Mouse (Mus musculus): ENCODE measurements at regions not wholly inside any gene's neighbourhood (a gene's known extent, or its start where the extent isn't known, plus 50 kb on each side); places are given as distances from the start of the nearest gene placed in this dataset.
A peak's percentile ranks its signal among the peaks of the same experiment; 100 is the strongest.

- DNase-seq (ENCODE audit: low spot score) = no peak
Observed at GRCm38 (mm10) chr4:26637859-26638258, 291.2 kb upstream of the Manea start.

- DNase-seq (ENCODE audit: low spot score) = peak; percentile 9
Observed at GRCm38 (mm10) chr4:26630553-26631206, 284.0 kb upstream of the Manea start.

DNA sequence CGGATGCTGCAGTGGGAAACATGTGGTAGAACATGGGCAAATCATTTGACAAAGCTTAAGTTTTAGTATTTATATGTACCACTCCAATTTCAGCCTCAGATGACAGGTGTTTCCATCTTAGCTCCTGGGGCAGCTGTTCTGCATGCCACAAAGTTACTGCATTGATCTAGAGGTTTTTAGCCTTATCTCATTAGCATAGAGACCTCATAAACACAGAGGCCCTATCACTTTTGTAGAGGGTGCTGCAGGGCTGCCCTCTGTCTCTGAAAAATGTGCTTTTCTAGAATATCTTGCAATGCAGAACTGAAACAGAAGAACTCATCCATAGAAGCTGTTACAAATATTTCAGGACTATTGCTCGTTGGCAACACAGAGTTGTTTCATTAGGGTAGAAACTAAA, 283.0 kb upstream of the Manea start:
- no peak for DNase-seq (ENCODE audit: low spot score)

- DNase-seq (ENCODE audit: low spot score) = no peak
Observed at GRCm38 (mm10) chr4:26627744-26628143, 281.1 kb upstream of the Manea start.

- peak; percentile 7 for DNase-seq (ENCODE audit: low spot score)
Observed at GRCm38 (mm10) chr4:26589081-26589869, 242.6 kb upstream of the Manea start.

- no peak for DNase-seq (ENCODE audit: low spot score)
Observed at GRCm38 (mm10) chr4:26555690-26556089, 209.0 kb upstream of the Manea start.

- DNase-seq (ENCODE audit: low spot score) = peak; percentile 83
Observed at GRCm38 (mm10) chr4:26543833-26544232, 197.1 kb upstream of the Manea start.

DNA sequence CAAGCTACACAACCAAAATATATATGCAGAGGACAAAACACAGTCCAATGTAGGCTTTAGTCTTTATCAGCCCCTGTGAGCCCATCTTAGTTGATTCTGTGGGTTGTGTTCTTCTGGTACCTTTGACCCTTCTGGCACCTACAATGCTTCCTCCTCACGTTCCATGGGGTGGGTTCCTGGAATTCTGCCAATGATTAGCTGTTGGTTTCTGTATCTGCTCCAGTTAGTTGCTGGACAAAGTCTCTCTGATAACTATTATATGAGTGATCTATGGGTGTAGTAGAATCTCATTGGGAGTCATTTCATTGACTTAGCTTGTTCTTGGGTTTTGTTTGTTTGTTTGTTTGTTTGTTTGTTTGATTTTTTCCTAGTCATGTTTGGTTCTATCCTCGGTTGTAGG, 195.8 kb upstream of the Manea start:
- DNase-seq (ENCODE audit: low spot score) = no peak

- no peak for DNase-seq (ENCODE audit: low spot score)
Observed at GRCm38 (mm10) chr4:26508004-26508403, 161.3 kb upstream of the Manea start.

DNA sequence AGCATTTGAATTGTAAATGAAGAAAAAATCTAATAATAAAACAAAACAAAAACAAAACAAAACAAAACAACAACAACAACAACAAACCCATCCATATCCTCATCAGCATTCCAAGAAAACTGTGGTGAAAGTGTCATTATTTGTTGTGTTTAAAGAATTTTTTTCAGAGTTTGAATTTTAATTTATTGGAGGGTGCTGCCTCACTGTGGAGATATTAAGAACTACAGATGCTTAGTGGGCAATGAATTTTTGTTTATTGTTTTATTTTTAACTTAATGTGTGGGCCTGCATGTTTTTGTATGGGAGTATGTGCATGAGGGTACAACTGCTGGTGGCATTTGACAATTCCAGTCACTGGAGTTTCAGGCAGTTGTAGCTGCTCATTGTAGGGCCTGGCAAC, 147.6 kb upstream of the Manea start:
- DNase-seq (ENCODE audit: low spot score) = peak; percentile 7

DNA sequence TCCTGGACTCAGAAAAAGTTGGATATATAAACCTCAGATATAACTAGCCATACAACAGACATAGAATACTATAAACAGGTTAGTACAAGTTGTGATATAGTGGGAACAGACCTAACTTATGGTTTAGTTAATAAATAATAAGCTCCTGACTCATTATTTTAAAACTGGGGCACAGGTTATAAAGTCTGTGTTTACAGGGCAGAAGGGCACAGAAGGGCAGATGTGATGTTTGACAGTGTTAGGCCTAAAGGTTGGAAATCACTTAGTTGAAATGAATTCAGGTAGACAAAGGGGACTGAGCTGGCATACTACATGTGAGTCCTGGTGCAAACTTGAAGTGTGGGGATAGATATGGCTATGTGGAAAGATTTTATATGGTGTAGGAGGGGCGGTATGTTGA, 128.2 kb upstream of the Manea start:
- DNase-seq (ENCODE audit: low spot score) = no peak

GRCm38 (mm10) chr4:26441533-26441932, 94.8 kb upstream of the Manea start:
- DNase-seq (ENCODE audit: low spot score) = no peak

DNA sequence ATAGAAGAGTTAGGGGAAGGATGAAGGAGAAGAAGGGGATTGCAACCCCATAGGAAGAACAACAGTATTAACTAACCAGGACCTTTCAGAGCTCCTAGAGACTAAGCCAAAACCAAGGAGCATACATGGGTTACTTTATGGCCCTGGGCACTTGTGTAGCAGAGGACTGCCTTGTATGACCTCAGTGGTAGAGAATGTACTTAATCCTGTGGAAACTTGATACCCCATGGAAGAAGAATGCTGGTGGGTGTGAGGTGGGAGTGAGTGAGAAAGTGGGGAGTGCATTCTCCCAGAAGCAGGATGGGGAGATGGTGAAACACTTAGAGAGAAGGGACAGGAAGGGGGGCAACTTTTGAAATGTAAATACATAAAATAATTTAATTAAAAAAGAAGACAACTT, 75.4 kb upstream of the Manea start:
- DNase-seq (ENCODE audit: low spot score) = no peak

DNA sequence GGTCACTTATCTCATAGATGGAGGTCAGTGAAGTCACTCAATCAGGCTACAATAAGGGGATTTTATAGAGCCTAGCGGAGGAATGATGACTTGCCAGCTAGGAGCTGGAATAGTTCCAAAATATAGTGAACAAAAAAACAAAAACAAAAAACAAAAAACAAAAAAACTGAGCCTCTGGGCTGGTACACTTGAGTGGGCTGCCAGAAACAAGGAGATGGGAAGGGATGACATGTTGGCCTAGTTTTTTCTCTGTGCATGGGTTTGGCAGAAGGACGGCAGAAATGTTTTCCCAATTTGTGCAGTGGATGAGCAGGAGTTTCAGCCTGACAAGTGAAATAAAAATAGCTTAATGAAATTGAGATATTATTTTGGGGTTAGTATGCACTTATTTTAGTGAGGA, 57.6 kb upstream of the Manea start:
- DNase-seq (ENCODE audit: low spot score) = no peak

DNA sequence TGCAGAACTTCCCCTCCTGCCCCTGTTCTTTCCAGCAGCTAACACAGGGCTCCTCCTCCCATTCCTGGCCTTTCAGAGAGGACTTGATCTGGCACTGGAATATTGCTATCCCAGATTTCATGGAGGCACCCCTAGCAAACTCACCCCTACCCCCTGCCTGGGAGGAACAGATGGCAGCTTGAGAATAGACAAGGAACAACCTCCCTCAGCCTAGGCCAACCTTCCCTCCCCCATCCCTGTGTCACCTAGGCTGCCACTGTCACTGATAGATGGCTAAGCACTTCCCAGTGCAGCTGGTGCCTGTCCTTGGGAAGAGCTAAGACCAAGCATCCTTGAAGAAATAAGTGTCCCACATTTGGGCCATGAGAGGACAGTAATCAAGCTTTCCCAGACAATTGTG, 55.5 kb upstream of the Manea start:
- DNase-seq (ENCODE audit: low spot score) = peak; percentile 19

Measured in embryo, embryonic 10.5 days (tissue).